Mouse (Mus musculus): ENCODE results near the gene Inhbe. TPM values are rescaled to one million over a fixed set of nuclear protein-coding genes. Genes with fewer than 3 reads are reported as not detected.

The Inhbe gene
- polyA plus RNA-seq, 1 experiment from 2014 or later = 0.71 TPM

DNA sequence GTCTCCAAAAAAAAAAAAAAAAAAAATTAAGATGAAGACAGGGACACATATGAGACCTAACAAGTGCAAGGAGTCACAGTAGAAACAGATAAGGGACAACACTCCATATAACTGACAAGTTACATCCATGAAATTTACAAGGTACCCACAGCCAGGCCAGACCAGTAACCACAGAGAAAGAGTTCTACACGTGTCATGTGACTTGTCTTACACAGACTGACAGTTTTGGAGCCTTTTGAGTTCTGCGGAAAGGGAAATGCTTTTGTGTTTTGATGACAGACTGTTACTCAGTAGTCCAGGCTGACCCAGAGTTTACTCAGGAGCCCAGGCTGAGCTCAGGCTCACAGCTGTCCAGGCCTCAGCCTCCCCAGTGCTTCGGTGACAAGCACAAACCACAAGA is 11.2 kb downstream of the Inhbe start:
- Histone ChIP-seq H3K27ac (replicated peaks) (no peak overlapping the region), H3K27me3 (peaks cover 55% of the 10 kb centered on the region), H3K4me1 (replicated peaks) (peaks cover 35% of the 10 kb centered on the region), H3K9ac (no peak overlapping the region), H3K9me3 (replicated peaks) (no peaks in the 10 kb centered on the region), H3K4me3 (replicated peaks) (no peak overlapping the region), H3K4me2 (no peak overlapping the region), H3K36me3 (replicated peaks) (no peaks in the 10 kb centered on the region)
- no peak for ATAC-seq (ENCODE audit: insufficient read depth)
- WGBS (ENCODE audit: insufficient replicate concordance) = 36% methylated on average over 3 of the region's 3 CpGs

DNA sequence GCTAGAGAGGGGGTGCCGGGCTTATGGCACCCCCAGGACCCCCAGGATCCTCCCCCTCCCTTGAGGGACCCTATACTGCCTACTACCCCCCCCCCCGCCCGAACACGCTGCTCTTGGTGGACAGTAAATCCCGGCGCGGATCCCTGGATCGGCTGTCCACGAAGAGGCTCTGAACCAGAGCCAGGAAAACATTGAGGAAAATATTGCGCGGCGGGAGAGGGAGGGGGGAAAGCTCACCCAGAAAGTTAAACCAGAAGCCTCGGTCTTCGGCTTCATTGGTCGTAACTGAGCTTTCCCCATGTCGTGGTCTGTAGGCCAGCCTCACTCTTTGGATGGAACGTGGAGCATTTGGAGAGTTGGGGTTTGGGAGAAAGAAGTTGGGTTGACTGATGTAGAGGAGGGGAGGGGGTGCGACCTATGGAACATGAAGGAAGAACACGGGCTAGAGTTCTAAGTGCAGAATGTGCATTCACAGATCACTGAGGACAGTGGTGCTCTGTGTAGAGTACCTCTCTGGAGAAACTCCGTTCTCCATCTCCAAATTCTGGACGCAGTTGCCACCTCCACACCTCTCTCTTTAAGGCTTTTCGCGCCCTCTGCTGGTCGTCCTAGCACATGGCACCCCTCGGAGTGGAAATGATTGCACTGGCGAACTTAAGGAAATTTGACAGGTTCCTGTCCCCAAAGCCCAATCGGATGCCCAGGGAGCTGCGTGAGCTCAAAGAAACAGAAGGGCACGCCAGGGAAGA is 12.1 kb downstream of the Inhbe start, which contains the start of gene Gli1:
Gene Gli1 (minus strand): TSS at position 84 of the 749 bp plus-strand sequence.
- Histone ChIP-seq H3K9ac (no peak within 1 kb of the TSS), H3K27ac (replicated peaks) (no peak within 1 kb of the TSS), H3K4me2 (peak within 1 kb of the TSS; percentile 70), H3K36me3 (replicated peaks) (no peaks in the 10 kb centered on the region), H3K4me3 (replicated peaks) (peak within 1 kb of the TSS; percentile 41), H3K4me1 (replicated peaks) (peaks cover 35% of the 10 kb centered on the region), H3K9me3 (replicated peaks) (no peaks in the 10 kb centered on the region), H3K27me3 (peaks cover 64% of the 10 kb centered on the region)
- WGBS (ENCODE audit: insufficient replicate concordance) = under 1% methylated on average over 29 of the region's 29 CpGs
- ATAC-seq (ENCODE audit: insufficient read depth) = no peak

DNA sequence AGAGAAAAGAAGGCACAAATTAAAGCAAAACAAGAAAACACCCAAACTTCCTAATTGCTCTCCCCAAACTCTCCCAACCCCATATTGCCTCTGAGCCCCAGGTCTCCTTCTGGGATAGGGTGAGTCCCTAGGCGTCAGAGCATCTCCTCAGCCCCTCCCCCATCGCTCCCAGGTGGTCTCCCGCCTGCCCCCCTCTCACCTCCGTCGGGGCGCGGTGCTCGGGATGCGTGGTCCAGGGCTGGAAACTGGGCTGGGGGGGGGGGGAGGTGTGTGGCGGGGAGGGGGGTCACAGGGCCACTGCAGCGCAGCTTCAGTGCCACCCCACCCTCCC is 12.9 kb downstream of the Inhbe start:
- Histone ChIP-seq H3K9ac (no peak overlapping the region), H3K36me3 (replicated peaks) (no peaks in the 10 kb centered on the region), H3K4me3 (replicated peaks) (peak overlapping the region; percentile 41), H3K9me3 (replicated peaks) (no peaks in the 10 kb centered on the region), H3K27me3 (peaks cover 72% of the 10 kb centered on the region), H3K4me1 (replicated peaks) (peaks cover 35% of the 10 kb centered on the region), H3K4me2 (peak overlapping the region; percentile 70), H3K27ac (replicated peaks) (no peak overlapping the region)
- ATAC-seq (ENCODE audit: insufficient read depth) = no peak
- WGBS (ENCODE audit: insufficient replicate concordance) = under 1% methylated on average over 11 of the region's 11 CpGs

DNA sequence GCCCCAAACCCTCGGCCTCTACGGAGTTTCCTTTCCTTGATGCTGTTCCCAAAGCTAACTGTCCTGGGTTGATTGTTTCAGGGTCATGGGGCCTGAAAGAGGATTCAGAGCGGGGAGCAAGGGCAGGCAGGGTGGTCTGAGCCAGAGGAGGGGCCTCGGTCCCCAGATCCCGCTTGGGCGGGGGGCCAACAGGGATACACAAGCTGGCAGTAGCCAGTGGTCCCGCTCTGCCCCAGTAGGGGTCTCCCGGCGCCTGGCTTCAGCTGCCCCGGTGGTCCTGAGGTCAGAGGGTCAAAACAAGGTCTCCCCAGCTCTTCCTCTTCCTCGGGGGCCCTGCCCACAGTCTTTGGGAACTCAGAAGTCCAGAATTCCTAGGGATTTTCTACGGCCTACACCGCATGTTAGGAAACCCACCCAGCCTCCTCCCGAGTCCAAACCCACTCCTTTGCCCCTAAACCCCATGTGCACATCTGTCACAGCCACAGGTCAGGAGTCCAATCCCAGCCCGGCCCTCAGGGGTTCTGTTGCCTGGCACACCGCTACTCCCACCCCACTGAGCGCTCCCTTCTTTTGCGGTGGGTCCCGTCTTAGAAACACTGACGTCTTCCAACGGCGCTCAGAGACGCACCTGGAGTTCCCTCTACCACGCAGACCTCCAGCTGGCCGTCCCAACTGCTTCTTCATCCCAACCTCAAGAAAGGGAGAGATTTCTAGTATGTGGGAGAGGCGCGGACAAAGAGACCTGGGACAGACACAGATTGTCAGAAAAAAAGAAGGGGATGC is 13.4 kb downstream of the Inhbe start:
- no peaks in the 10 kb centered on the region for H3K36me3 ChIP-seq (replicated peaks)
- no peak for ATAC-seq (ENCODE audit: insufficient read depth)
- peak overlapping the region; percentile 41 for H3K4me3 ChIP-seq (replicated peaks)
- H3K4me1 ChIP-seq (replicated peaks) = peaks cover 35% of the 10 kb centered on the region
- no peak overlapping the region for H3K27ac ChIP-seq (replicated peaks)
- no peaks in the 10 kb centered on the region for H3K9me3 ChIP-seq (replicated peaks)
- no peak overlapping the region for H3K9ac ChIP-seq
- peak overlapping the region; percentile 70 for H3K4me2 ChIP-seq
- H3K27me3 ChIP-seq = peaks cover 75% of the 10 kb centered on the region
- 2% methylated on average over 27 of the region's 27 CpGs for WGBS (ENCODE audit: insufficient replicate concordance)

DNA sequence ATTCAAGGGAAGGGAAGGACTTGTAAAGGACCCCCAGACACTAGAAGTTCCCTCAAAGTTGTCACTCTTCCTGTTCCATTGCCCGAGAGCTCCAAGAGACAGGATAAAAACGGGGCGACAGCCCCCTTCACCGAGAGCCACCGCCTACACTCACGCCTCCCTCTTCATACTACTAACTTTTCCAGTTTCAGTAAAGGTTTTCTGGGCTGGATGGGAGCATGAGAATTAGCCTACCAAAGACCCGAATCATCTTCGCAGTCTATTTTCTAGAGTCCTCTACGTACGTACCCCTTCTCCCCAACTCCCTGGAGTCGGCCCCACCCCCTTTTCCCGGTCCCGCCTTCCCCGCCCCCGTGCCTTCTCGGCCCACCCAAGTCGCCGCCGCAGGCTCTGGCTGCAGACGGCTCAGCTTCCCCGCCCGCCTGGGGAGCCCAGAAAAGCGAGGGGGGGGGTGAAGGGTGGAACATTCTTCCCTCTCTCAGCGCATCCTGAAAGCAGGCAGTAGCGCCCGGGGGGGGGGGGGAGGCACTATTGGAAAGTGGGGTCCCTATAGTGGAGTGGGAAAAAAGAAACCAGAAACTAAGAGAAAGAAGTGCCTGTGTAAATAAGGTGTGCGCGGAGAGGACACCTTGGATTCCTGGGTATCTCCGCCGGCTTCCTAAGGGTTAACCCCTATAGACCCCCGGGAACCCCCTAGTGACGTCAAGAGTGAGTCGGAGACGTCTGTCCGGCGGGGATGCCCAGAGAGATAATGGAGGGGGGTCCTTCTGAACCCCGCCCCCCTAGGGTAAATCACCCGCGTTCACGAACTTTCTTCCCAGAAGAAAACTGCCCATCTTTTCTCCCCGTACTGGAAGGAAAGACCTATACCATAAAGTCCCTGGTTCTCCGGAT is 14.3 kb downstream of the Inhbe start:
- WGBS (ENCODE audit: insufficient replicate concordance) = under 1% methylated on average over 41 of the region's 42 CpGs
- H3K4me1 ChIP-seq (replicated peaks) = peaks cover 35% of the 10 kb centered on the region
- peak overlapping the region; percentile 41 for H3K4me3 ChIP-seq (replicated peaks)
- peaks cover 76% of the 10 kb centered on the region for H3K27me3 ChIP-seq
- H3K4me2 ChIP-seq = peak overlapping the region; percentile 70
- H3K27ac ChIP-seq (replicated peaks) = no peak overlapping the region
- H3K9ac ChIP-seq = peak overlapping the region; percentile 11; the same call in 1 of the 2 replicates
- ATAC-seq (ENCODE audit: insufficient read depth) = no peak
- no peaks in the 10 kb centered on the region for H3K9me3 ChIP-seq (replicated peaks)
- no peaks in the 10 kb centered on the region for H3K36me3 ChIP-seq (replicated peaks)

DNA sequence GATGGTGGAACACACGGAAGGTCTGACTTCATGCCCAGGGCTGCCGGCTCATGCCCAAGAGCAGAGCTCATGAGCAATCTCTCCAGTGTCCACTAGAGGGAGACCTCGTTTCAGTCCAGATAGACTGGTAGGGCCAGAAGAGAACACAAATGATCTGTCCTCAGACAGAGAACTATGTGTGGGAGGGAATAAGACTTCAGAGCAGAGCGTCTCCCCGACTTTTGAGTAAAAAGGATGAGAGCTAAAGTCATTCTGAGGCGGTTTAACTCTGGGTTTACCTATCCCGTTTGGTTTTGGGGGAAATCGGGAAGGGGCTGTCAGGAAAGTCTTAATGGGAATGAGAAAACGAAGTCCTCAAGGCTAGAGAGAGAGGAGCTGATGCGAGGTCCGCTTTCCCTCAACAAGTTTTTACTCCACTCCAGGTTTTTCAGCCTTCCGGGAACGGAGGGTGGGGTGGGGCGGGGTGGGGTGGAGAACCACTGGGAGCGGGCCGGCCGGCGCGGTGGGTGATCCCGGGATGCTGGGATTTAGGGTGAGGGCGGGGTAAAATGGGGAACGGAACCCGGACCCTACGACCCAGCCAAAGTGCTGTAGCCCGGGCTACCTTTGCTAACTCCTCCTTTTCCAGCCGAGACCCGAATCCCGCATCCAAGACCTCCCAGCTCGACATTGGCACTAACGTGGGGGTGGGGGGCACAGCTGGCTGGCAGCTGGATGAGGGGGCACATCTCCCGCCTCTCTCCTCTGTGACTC is 15.1 kb downstream of the Inhbe start:
- H3K4me2 ChIP-seq = peak overlapping the region; percentile 70
- no peak overlapping the region for H3K27ac ChIP-seq (replicated peaks)
- no peaks in the 10 kb centered on the region for H3K36me3 ChIP-seq (replicated peaks)
- ATAC-seq (ENCODE audit: insufficient read depth) = peak; percentile 60
- peak overlapping the region; percentile 41 for H3K4me3 ChIP-seq (replicated peaks)
- H3K27me3 ChIP-seq = peaks cover 76% of the 10 kb centered on the region
- WGBS (ENCODE audit: insufficient replicate concordance) = under 1% methylated on average over 31 of the region's 31 CpGs
- H3K9me3 ChIP-seq (replicated peaks) = no peaks in the 10 kb centered on the region
- peak overlapping the region; percentile 11; the same call in 1 of the 2 replicates for H3K9ac ChIP-seq
- peaks cover 35% of the 10 kb centered on the region for H3K4me1 ChIP-seq (replicated peaks)

DNA sequence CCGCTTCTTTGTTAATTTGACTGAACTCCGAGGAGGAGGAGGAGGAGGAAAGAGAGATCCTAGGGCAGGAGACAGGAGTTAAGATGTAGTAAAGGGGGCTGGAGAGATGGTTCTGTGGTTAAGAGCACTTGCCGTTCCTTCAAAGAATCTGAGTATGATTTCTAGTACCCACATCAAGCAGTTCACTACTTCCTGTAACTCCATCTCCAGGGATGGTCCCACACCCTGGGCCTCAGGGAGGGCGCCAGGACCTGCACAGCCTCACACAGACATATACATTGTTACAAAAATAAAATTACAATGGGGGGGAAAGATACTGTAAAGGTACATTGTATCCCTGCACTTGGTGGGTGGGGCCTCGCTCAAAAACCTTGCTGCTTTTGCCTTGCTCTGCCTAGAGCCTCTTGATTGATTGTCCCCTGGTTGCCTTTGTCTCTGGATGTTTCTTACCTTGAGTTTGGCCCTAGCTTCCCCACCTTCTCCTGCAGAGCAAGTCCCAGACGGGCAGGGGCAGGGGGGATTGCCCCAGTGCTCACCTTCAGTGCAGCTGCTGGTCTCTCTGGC is 16.6 kb downstream of the Inhbe start:
- no peaks in the 10 kb centered on the region for H3K36me3 ChIP-seq (replicated peaks)
- H3K9ac ChIP-seq = no peak overlapping the region
- H3K27ac ChIP-seq (replicated peaks) = no peak overlapping the region
- H3K4me3 ChIP-seq (replicated peaks) = no peak overlapping the region
- no peaks in the 10 kb centered on the region for H3K9me3 ChIP-seq (replicated peaks)
- ATAC-seq (ENCODE audit: insufficient read depth) = no peak
- H3K4me2 ChIP-seq = no peak overlapping the region
- peaks cover 67% of the 10 kb centered on the region for H3K27me3 ChIP-seq
- WGBS (ENCODE audit: insufficient replicate concordance) = 54% methylated on average over 6 of the region's 6 CpGs
- H3K4me1 ChIP-seq (replicated peaks) = peaks cover 35% of the 10 kb centered on the region

DNA sequence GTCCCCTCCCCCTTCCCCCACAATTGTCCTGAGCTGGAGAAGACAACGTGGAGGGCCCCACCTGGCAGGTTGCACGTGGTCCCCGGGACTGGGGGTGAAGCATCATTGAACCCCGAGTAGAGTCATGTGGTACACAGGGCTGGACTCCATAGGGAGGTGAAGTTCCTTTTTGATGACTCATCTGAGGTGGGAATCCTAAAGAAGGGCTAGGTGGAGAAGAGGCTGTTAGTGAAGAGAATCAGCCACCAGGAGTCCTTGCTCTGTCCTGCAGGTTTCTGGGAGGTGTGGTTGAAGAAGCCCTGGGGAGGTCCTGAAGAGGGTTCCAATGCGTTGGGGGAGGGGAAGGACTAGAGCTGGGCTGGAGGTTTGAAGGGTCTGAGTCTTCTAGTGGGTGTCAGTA is 17.3 kb downstream of the Inhbe start:
- 44% methylated on average over 5 of the region's 5 CpGs for WGBS (ENCODE audit: insufficient replicate concordance)
- no peak overlapping the region for H3K4me3 ChIP-seq (replicated peaks)
- ATAC-seq (ENCODE audit: insufficient read depth) = no peak

DNA sequence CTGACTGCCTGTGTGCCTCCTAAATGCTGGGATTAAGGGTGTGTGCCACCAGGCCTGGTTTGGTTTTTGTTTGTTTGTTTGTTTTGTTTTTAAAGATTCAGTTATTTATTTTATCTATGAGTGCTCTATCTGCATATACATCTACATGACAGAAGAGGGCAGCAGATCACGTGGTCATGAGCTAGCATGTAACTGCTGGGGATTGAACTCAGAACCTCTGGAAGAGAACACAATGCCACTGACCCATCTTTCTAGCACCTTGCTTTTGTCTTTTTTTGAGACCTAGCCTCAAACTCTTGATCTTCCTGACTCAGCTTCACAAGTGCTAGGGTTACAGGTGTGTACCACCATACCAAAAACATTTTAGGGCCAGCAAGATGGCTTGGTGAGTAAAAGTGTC is 18.9 kb downstream of the Inhbe start:
- WGBS (ENCODE audit: insufficient replicate concordance) = 35% methylated on average over 1 of the region's 1 CpGs

More for the DNA sequence above, 17.3 kb downstream of the Inhbe start:
- H3K27ac ChIP-seq (replicated peaks) = no peak overlapping the region
- H3K36me3 ChIP-seq (replicated peaks) = no peaks in the 10 kb centered on the region
- H3K9me3 ChIP-seq (replicated peaks) = no peaks in the 10 kb centered on the region
- peaks cover 61% of the 10 kb centered on the region for H3K27me3 ChIP-seq
- H3K4me2 ChIP-seq = no peak overlapping the region
- H3K4me1 ChIP-seq (replicated peaks) = peaks cover 29% of the 10 kb centered on the region
- H3K9ac ChIP-seq = no peak overlapping the region

DNA sequence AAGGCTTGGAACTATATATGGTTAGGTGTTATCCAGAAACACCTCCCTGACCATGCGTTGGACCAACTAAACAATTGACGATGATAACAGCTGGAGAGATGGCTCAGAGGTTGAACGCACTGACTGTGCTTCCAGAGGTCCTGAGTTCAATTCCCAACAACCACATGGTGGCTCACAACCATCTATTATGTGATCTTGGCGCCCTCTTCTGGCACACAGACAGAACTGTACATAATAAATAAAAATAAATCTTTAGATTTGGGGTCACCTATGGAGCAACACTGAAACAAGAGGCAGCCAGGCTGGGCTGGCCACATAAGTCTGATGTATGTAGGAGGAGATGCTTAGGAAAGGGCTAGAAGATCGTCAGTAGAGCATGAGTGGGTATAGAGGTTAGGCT is 21.1 kb downstream of the Inhbe start:
- H3K4me2 ChIP-seq = no peak overlapping the region
- no peak overlapping the region for H3K4me3 ChIP-seq (replicated peaks)
- H3K9me3 ChIP-seq (replicated peaks) = no peaks in the 10 kb centered on the region
- H3K27me3 ChIP-seq = peaks cover 29% of the 10 kb centered on the region
- no peak overlapping the region for H3K27ac ChIP-seq (replicated peaks)
- no peak for ATAC-seq (ENCODE audit: insufficient read depth)
- H3K4me1 ChIP-seq (replicated peaks) = no peaks in the 10 kb centered on the region; the same call in none of the 2 replicates
- no peak overlapping the region for H3K9ac ChIP-seq
- peaks cover 3% of the 10 kb centered on the region; the same call in 1 of the 2 replicates for H3K36me3 ChIP-seq (replicated peaks)
- WGBS (ENCODE audit: insufficient replicate concordance) = 40% methylated on average over 5 of the region's 5 CpGs

More for the DNA sequence above, 18.9 kb downstream of the Inhbe start:
- no peak for ATAC-seq (ENCODE audit: insufficient read depth)
- Histone ChIP-seq H3K36me3 (replicated peaks) (no peaks in the 10 kb centered on the region), H3K27ac (replicated peaks) (no peak overlapping the region), H3K9ac (no peak overlapping the region), H3K4me3 (replicated peaks) (no peak overlapping the region), H3K4me2 (no peak overlapping the region), H3K27me3 (peaks cover 50% of the 10 kb centered on the region), H3K4me1 (replicated peaks) (peaks cover 13% of the 10 kb centered on the region), H3K9me3 (replicated peaks) (no peaks in the 10 kb centered on the region)

All from liver, embryonic 15.5 days (tissue).